Mouse (Mus musculus) hindbrain, embryonic 12.5 days (tissue): ENCODE data around the gene Tmem63a. TPM values are rescaled to one million over a fixed set of nuclear protein-coding genes. Genes with fewer than 3 reads are reported as not detected.
"Not testable (repeated sequence)": the region's sequence is repeated elsewhere in the genome, so short reads cannot be mapped to it uniquely, and the experiment has no call there.

Experiments used
- ATAC-seq: fragments of 200-750 bp; cut with Nextera tagmentation; 2 replicates; pipeline ENCODE4 v1.8.0; 2017; ENCODE audit warnings: moderate TSS enrichment; ENCODE audit not compliant: low FRiP score
- H3K27ac ChIP-seq: fragments of 300-500 bp; sonication (generic); 2 replicates; pipeline ENCODE4 v1.5.1; 2016; ENCODE audit warnings: mild to moderate bottlenecking
- H3K27me3 ChIP-seq: fragments of 300-500 bp; sonication (generic); 2 replicates; pipeline ENCODE4 v1.6.1; 2016; ENCODE audit warnings: mild to moderate bottlenecking
- H3K36me3 ChIP-seq: fragments of 300-500 bp; sonication (generic); 2 replicates; pipeline ENCODE4 v1.6.1; 2016; ENCODE audit warnings: mild to moderate bottlenecking
- H3K4me1 ChIP-seq: fragments of 300-500 bp; sonication (generic); 2 replicates; pipeline ENCODE4 v1.6.1; 2016
- H3K4me2 ChIP-seq: fragments of 300-500 bp; sonication (generic); replicated peaks from 2 replicates; pipeline ENCODE4 v1.6.1; 2016; ENCODE audit warnings: mild to moderate bottlenecking
- H3K4me3 ChIP-seq: fragments of 300-500 bp; sonication (generic); 2 replicates; pipeline ENCODE4 v1.5.1; 2016; ENCODE audit warnings: mild to moderate bottlenecking
- H3K9ac ChIP-seq: fragments of 300-500 bp; sonication (generic); 2 replicates; pipeline ENCODE4 v1.6.1; 2016; ENCODE audit warnings: mild to moderate bottlenecking, moderate library complexity
- H3K9me3 ChIP-seq: fragments of 300-500 bp; sonication (generic); replicated peaks from 2 replicates; pipeline ENCODE4 v1.6.1; 2016; ENCODE audit warnings: mild to moderate bottlenecking
- WGBS: fragments of 180-500 bp; shearing (Covaris S2); methylation state at CpG from one replicate; pipeline ENCODE4 v1.1.7; 2016; 5-methylcytosine and 5-hydroxymethylcytosine counted together
- polyA plus RNA-seq: library from polyadenylated mRNA; unstranded; fragments of >200 nt; fragmentation: Nextera tagmentation; extraction: Ambion mirVana; gene quantifications from 2 replicates; pipeline ENCODE4 v1.2.1, GENCODE M21; 2016

Tmem63a gene
- polyA plus RNA-seq, 1 experiment from 2014 or later = 7.2 TPM

DNA sequence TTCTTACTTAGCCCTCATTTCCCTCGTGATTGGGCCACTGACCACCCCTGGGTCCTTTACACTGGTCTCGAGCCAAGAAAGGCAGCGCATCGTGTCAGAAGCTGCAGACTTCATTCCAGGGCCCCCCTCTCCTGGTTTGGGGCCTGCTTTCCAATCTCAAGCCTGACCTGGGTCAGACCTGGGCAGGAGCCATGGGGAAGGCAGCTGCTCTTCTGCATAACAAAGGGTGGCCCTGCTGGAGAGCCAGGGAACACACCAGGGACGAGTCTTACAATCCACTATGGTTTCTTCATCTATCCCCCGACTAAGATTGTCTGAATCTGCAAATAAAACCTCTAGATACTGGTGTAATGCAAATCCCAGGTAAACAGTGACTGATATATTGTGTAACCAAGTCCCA lies 8.5 kb upstream of the Tmem63a start:
- 14% methylated on average over 6 of the region's 6 CpGs for WGBS
- Histone ChIP-seq H3K36me3 (no peaks in the 10 kb centered on the region), H3K9me3 (no peaks in the 10 kb centered on the region), H3K27ac (no peak overlapping the region), H3K4me1 (peaks cover 5% of the 10 kb centered on the region; the same call in 1 of the 2 replicates), H3K4me2 (no peak overlapping the region), H3K9ac (no peak overlapping the region), H3K27me3 (peaks cover 59% of the 10 kb centered on the region), H3K4me3 (no peak overlapping the region)
- no peak for ATAC-seq

DNA sequence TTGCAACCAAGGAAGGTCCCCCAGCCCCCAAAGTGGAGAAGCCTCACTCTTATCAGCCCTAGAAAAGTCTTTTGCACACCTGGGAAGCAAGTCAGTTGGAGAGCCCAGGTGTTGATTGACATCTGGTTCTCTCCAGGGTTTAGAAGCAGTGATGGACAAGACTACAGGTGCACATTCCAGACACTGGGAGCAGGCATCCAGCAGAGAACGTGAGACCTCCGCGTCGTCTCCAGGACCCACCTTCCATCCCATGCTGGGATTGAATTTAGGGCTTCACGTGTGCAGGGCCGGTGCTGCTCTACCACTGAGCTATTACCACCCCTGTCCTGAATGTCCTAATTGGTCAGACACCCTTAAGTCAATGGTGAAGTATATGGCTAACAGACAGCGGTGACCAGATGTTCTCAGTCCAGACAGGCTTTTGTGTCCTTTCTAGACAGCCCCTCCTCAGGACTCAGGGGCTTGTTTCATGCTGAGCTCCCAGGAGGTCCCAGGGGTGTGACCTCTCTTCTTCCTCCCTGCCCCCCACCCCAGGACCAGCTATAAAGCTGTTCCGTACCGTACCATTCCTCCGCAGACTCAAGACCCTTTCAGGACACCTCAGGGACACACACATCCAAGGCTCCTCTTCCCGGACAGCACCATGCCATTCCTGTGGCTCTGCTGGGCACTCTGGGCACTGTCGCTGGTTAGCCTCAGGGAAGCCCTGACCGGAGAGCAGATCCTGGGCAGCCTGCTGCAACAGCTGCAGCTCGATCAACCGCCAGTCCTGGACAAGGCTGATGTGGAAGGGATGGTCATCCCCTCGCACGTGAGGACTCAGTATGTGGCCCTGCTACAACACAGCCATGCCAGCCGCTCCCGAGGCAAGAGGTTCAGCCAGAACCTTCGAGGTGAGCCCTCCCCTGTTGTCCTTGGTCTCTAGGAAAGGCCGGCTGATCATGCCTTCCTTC lies 7.4 kb upstream of the Tmem63a start, which contains the start of gene Lefty1:
Lefty1 (plus strand) TSS at position 556 of the 953 bp plus-strand sequence.
- Histone ChIP-seq H3K27me3 (peaks cover 59% of the 10 kb centered on the region), H3K4me3 (no peak within 1 kb of the TSS), H3K4me2 (no peak within 1 kb of the TSS), H3K27ac (no peak within 1 kb of the TSS), H3K9ac (0 out of 2 replicates have a peak within 1 kb of the TSS, but pooled peaks have one; percentile 23), H3K36me3 (no peaks in the 10 kb centered on the region), H3K9me3 (no peaks in the 10 kb centered on the region), H3K4me1 (peaks cover 5% of the 10 kb centered on the region; the same call in 1 of the 2 replicates)
- 0 out of 2 replicates have a peak, but pooled peaks have one; percentile 33 for ATAC-seq
- WGBS = 7% methylated on average over 21 of the region's 21 CpGs

DNA sequence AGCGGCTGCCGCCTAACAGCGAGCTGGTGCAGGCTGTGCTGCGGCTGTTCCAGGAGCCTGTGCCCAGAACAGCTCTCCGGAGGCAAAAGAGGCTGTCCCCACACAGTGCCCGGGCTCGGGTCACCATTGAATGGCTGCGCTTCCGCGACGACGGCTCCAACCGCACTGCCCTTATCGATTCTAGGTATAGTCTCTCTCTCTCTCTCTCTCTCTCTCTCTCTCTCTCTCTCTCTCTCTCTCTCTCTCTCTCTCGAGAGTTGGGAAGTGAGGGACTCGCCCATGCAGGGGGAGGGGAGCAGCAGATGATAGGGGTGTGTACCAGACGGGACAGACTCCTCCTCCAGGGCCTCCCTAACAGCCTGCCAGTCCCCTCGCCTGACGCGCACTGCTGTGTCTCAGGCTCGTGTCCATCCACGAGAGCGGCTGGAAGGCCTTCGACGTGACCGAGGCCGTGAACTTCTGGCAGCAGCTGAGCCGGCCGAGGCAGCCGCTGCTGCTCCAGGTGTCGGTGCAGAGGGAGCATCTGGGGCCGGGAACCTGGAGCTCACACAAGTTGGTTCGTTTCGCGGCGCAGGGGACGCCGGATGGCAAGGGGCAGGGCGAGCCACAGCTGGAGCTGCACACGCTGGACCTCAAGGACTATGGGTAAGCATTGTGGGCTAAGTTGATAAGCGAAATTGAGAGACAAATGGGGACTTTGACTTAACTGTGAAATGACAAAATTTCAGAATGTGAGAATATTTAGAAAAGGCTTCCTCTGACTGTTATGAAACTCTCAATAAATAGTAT lies 5.3 kb upstream of the Tmem63a start:
- Histone ChIP-seq H3K4me1 (peaks cover 10% of the 10 kb centered on the region), H3K4me2 (peak overlapping the region; percentile 45), H3K4me3 (peak overlapping the region; percentile 20), H3K27me3 (peaks cover 79% of the 10 kb centered on the region)
- peak; percentile 68; the same call in 1 of the 2 replicates for ATAC-seq
- not testable (repeated sequence) for H3K36me3 ChIP-seq, H3K9ac ChIP-seq, H3K9me3 ChIP-seq, H3K27ac ChIP-seq
- WGBS = 2% methylated on average over 34 of the region's 41 CpGs

DNA sequence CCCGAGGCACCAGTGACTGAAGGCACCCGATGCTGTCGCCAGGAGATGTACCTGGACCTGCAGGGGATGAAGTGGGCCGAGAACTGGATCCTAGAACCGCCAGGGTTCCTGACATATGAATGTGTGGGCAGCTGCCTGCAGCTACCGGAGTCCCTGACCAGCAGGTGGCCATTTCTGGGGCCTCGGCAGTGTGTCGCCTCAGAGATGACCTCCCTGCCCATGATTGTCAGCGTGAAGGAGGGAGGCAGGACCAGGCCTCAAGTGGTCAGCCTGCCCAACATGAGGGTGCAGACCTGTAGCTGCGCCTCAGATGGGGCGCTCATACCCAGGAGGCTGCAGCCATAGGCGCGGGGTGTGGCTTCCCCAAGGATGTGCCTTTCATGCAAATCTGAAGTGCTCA lies 4.5 kb upstream of the Tmem63a start:
- H3K9me3 ChIP-seq, H3K36me3 ChIP-seq, H3K4me2 ChIP-seq, ATAC-seq, H3K4me3 ChIP-seq, H3K27ac ChIP-seq, H3K9ac ChIP-seq: not testable (repeated sequence)
- WGBS = 13% methylated on average over 13 of the region's 13 CpGs
- Histone ChIP-seq H3K27me3 (peaks cover 84% of the 10 kb centered on the region), H3K4me1 (peaks cover 18% of the 10 kb centered on the region)

DNA sequence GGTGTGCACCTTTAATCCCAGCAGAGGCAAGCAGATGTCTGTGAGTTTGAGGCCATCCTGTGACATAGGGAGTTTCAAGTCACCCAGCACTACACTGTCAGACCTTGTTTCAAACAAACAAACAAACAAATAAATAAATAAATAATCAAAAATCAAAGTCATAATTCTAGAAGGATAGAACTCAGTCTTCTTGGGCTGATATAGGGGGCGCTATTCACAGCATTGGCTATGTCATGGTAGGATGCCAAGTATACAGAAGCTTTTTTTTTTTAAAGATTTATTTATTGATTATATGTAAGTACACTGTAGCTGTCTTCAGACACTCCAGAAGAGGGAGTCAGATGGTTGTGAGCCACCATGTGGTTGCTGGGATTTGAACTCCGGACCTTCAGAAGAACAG lies 3.4 kb upstream of the Tmem63a start:
- not testable (repeated sequence) for H3K4me2 ChIP-seq, ATAC-seq, H3K9me3 ChIP-seq, H3K4me3 ChIP-seq, H3K36me3 ChIP-seq, H3K27ac ChIP-seq, H3K9ac ChIP-seq
- 79% methylated on average over 2 of the region's 2 CpGs for WGBS
- peaks cover 87% of the 10 kb centered on the region for H3K27me3 ChIP-seq
- peaks cover 21% of the 10 kb centered on the region for H3K4me1 ChIP-seq

DNA sequence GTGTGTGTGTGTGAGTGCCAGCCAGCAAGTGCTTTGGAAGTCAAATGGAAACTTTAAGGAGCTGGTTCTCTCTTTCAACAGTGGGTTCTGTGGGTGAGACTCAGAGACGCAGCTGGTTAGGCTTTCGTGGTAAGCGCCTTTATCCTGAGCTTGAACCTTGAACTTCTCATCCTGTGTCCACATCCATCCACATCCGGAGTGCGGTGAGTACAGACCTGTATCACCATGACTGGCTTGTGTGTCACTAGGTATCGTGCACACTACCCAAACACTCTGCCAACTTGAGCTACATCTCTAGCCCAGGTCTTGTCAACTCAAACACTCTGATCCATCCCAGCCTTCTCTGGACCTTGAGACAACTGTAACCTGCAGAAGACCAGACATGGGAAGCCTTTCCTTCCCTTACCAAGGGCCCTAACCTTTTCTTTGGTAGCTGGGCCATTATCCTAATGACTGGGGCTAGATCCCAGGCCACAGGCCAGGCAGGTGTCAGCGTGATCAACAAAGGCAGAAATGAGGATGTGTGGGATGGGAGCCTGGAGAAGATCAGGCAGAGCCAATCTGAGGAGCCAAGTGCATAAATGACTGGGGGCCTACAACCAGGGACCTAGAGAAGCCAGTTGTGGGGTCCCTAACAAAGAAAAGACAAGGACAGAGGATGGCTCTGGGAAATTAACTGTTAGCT lies 1.2 kb upstream of the Tmem63a start:
- H3K36me3 ChIP-seq = no peaks in the 10 kb centered on the region
- 84% methylated on average over 7 of the region's 7 CpGs for WGBS
- H3K4me2 ChIP-seq = peak overlapping the region; percentile 95
- H3K27me3 ChIP-seq = peaks cover 81% of the 10 kb centered on the region
- H3K9ac ChIP-seq = no peak overlapping the region
- no peak overlapping the region for H3K27ac ChIP-seq
- ATAC-seq = no peak
- H3K9me3 ChIP-seq = no peaks in the 10 kb centered on the region
- H3K4me1 ChIP-seq = peaks cover 25% of the 10 kb centered on the region
- H3K4me3 ChIP-seq = no peak overlapping the region

DNA sequence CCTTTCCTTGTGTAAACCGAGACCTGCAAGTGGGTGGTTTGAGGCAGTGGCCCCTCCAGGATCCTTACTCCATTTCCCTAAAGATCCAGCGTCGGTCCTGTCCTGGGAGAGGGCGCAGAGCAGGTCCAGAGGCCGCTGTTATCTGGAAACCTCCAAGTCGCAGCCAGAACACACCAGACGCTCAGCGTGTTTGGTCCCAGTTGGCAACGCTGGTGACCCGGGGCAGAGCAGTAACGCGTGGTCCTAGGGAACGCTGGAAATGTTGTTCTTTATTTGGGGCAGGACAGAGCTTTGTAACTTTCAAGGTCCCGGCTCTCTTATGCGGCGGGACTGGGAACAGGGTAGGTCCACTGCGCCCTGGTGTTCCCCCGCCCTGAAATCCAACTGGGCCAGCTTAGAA lies 418 bp upstream of the Tmem63a start:
- ATAC-seq = 0 out of 2 replicates have a peak, but pooled peaks have one; percentile 57
- no peaks in the 10 kb centered on the region for H3K36me3 ChIP-seq
- H3K9me3 ChIP-seq = no peaks in the 10 kb centered on the region
- H3K4me2 ChIP-seq = peak overlapping the region; percentile 95
- H3K4me3 ChIP-seq = peak overlapping the region; percentile 70
- no peak overlapping the region for H3K27ac ChIP-seq
- 4% methylated on average over 18 of the region's 18 CpGs for WGBS
- H3K4me1 ChIP-seq = peaks cover 25% of the 10 kb centered on the region
- peak overlapping the region; percentile 68 for H3K9ac ChIP-seq
- H3K27me3 ChIP-seq = peaks cover 72% of the 10 kb centered on the region

DNA sequence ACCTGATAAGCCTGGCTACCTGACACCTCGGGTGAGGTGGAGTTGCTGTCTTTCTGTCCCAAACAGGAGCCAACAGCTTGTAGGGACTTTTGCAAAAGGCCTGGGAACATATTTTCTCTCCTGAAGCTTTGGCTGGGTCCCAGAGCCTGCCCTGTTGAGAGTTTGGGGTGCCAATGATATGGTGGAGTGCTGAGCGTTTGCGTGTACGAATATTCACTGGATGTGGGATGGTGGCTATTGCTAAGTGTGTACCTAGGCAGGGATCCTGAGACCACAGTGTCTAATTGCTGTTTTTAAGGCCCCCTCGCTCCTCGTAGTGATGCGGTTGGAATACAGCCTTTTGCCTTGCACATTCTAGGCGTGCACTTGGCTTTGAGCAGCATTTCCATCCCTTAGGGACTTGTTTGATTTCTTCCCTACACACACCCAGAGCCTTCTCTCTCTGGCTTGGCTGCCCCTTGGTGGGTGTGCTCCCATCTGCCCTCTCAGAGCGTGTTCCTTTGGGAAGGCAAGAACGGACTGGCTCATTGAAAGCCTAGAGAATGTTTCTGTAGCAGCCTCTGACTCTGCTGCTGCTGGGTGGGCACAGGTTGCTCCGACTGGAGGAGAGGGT lies 994 bp downstream of the Tmem63a start:
- no peaks in the 10 kb centered on the region for H3K9me3 ChIP-seq
- no peak overlapping the region for H3K27ac ChIP-seq
- peaks cover 58% of the 10 kb centered on the region for H3K27me3 ChIP-seq
- peak overlapping the region; percentile 95 for H3K4me2 ChIP-seq
- H3K4me1 ChIP-seq = peaks cover 25% of the 10 kb centered on the region
- peak overlapping the region; percentile 68; the same call in 1 of the 2 replicates for H3K9ac ChIP-seq
- no peaks in the 10 kb centered on the region for H3K36me3 ChIP-seq
- 47% methylated on average over 11 of the region's 11 CpGs for WGBS
- ATAC-seq = no peak
- H3K4me3 ChIP-seq = peak overlapping the region; percentile 70

DNA sequence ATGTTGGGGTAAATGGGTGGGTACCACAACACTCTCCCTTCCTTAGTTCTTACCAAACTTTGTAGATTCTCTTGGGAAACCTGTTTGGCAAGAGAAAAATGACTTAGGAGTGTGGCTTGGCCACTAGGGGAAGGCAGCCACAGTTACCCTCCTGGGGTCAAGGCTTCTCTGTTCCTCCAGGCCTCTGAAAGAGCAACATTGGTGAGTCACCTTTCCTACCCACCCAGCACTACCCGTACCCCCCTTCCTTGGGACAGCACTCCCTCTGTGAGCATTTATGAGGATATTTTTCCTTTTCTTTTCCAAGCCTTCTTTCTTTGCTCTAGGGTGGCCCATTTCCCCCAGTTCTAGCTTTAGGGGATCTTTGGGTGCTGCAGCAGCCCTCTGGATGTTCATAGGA lies 1.8 kb downstream of the Tmem63a start:
- H3K4me3 ChIP-seq = no peak overlapping the region
- H3K36me3 ChIP-seq = no peaks in the 10 kb centered on the region
- H3K27me3 ChIP-seq = peaks cover 55% of the 10 kb centered on the region
- H3K9me3 ChIP-seq = no peaks in the 10 kb centered on the region
- 86% methylated on average over 1 of the region's 1 CpGs for WGBS
- no peak overlapping the region for H3K4me2 ChIP-seq
- no peak for ATAC-seq
- no peak overlapping the region for H3K9ac ChIP-seq
- peaks cover 25% of the 10 kb centered on the region for H3K4me1 ChIP-seq
- H3K27ac ChIP-seq = no peak overlapping the region

DNA sequence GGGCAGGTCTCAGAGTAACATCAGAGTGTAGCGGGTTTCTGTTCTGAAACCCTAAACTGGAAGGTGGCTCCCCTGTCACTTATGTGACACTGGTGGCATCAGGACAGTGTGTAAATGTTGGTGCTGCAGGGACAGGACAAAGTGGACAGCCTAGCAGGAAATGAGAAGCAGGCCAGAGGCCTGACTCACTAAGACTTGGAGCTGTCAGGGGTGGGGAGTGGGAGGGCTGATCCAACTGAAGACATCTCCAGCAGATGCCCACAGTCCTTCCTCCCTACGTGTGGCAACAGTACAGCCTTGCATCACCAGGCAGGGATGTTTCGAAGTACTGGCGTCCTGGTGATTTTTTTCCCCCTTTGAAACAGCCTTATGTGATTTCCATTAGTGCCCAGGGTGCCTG lies 2.4 kb downstream of the Tmem63a start:
- Histone ChIP-seq H3K4me3 (no peak overlapping the region), H3K4me2 (no peak overlapping the region), H3K27ac (no peak overlapping the region), H3K36me3 (no peaks in the 10 kb centered on the region), H3K4me1 (peaks cover 25% of the 10 kb centered on the region), H3K27me3 (peaks cover 55% of the 10 kb centered on the region), H3K9ac (no peak overlapping the region), H3K9me3 (no peaks in the 10 kb centered on the region)
- ATAC-seq = no peak
- 81% methylated on average over 4 of the region's 4 CpGs for WGBS
